Mouse (Mus musculus): ENCODE results near the gene Fshr. TPM values are rescaled to one million over a fixed set of nuclear protein-coding genes. Genes with fewer than 3 reads are reported as not detected.

Gene Fshr
- total and polyA plus RNA-seq, 3 experiments: not detected

DNA sequence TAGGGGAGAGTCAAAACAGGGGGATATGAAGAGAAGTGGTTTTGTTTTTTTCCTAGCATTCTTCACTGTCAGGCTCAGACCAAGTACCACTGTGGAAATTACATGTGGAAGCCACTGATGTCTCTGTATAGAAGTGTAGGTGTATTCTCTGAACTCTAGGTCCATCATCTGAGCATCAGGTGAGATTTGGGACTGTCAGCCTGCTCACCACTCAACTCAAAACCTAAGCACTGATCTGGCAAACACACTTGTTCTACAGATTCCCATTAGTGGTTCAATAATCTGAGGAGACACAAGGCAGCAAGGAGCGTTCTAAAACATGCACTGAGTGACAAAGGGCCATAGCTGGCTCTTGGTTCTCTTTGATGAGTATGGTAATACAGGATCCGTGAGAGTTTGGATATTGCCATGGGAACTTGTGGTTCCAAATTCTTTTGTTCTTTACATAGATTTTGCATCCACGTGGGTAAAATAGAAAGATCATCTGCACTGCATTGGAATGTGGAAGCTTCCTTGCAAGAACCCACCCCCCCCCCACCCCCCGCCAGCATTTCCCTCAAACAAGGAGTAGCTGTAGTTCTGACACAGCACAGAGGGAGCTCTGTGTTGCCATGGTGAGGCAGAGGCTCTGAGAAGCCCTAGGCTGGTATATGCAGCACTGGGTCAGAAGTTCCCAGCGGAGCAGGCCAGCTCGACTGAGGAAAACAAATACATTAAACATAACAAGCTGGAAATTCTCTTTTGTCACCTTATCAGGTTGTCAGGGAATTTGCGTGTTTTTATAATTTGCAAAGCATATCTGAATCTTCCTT is 262.9 kb downstream of the Fshr start:
- no peak for DNase-seq (ENCODE audit: low read depth, low spot score)
- TF ChIP-seq RCOR1 (IDR thresholded peaks at IDR 0.05; ENCODE audit: low read depth, low read length) (no peak), ETS1 (IDR thresholded peaks at IDR 0.05; ENCODE audit: low read depth, low read length) (no peak), POLR2A (IDR thresholded peaks at IDR 0.05; ENCODE audit: control insufficient read depth in 1 of 2, insufficient read depth in 1 of 2, low read depth in 1 of 2, low read length in 2 of 2, poor library complexity in 1 of 2) (no peak), E2F4 (IDR thresholded peaks at IDR 0.05; ENCODE audit: borderline replicate concordance, low read depth, low read length) (no peak), USF2 (IDR thresholded peaks at IDR 0.05; ENCODE audit: borderline replicate concordance in 1 of 2, insufficient read depth in 1 of 2, low read depth in 1 of 2, low read length in 2 of 2) (no peak), EP300 (IDR thresholded peaks at IDR 0.05; ENCODE audit: low read depth in 1 of 2, low read length in 2 of 2) (no peak), HCFC1 (IDR thresholded peaks at IDR 0.05; ENCODE audit: low read depth, low read length) (no peak), MAZ (IDR thresholded peaks at IDR 0.05; ENCODE audit: low read depth, low read length) (no peak), MAFK (IDR thresholded peaks at IDR 0.05; ENCODE audit: borderline replicate concordance, low read depth, low read length) (no peak), JUND (IDR thresholded peaks at IDR 0.05; ENCODE audit: low read depth, low read length) (no peak), BHLHE40 (IDR thresholded peaks at IDR 0.05; ENCODE audit: borderline replicate concordance, low read depth, low read length) (no peak), MAX (IDR thresholded peaks at IDR 0.05; ENCODE audit: low read length) (no peak), SMC3 (IDR thresholded peaks at IDR 0.05; ENCODE audit: low read depth, low read length) (no peak)

GRCm38 (mm10) chr17:88936941-88937340 is 263.5 kb downstream of the Fshr start:
- no peak for DNase-seq (ENCODE audit: low read depth, low spot score)
- Histone ChIP-seq H3K36me3 (ENCODE audit: control insufficient read depth in 1 of 2, insufficient read depth in 2 of 2, low read length in 2 of 2) (no peaks in the 10 kb centered on the region), H3K4me1 (ENCODE audit: control insufficient read depth in 1 of 2, insufficient read depth in 2 of 2, low read length in 2 of 2) (no peaks in the 10 kb centered on the region), H3K27me3 (ENCODE audit: control insufficient read depth in 1 of 2, insufficient read depth in 2 of 2, low read length in 2 of 2) (no peaks in the 10 kb centered on the region), H3K9me3 (replicated peaks; ENCODE audit: insufficient read depth, low read length) (no peaks in the 10 kb centered on the region), H3K27ac (ENCODE audit: control insufficient read depth, low read depth, low read length) (no peak overlapping the region), H3K4me3 (ENCODE audit: control insufficient read depth in 1 of 2, insufficient read depth in 1 of 2, low read depth in 2 of 2, low read length in 2 of 2) (no peak overlapping the region), H3K9ac (ENCODE audit: control insufficient read depth, low read depth, low read length, poor library complexity, severe bottlenecking) (no peak overlapping the region), H3K79me2 (ENCODE audit: control insufficient read depth, insufficient read depth, low read length, poor library complexity) (no peaks in the 10 kb centered on the region)
- TF ChIP-seq POLR2AphosphoS5 (IDR thresholded peaks at IDR 0.05; ENCODE audit: borderline replicate concordance, low read depth, low read length) (no peak), UBTF (IDR thresholded peaks at IDR 0.05; ENCODE audit: borderline replicate concordance, insufficient read depth, low read depth, low read length) (no peak), SIN3A (IDR thresholded peaks at IDR 0.05; ENCODE audit: low read length) (no peak), RCOR1 (IDR thresholded peaks at IDR 0.05; ENCODE audit: low read depth, low read length) (no peak), MEF2A (IDR thresholded peaks at IDR 0.05; ENCODE audit: extremely low read depth, insufficient replicate concordance, low read depth, low read length, poor library complexity, severe bottlenecking) (no peak), TAL1 (IDR thresholded peaks at IDR 0.05; ENCODE audit: low read length) (no peak), EP300 (IDR thresholded peaks at IDR 0.05; ENCODE audit: low read depth in 1 of 2, low read length in 2 of 2) (no peak)

More for the DNA sequence above, 262.9 kb downstream of the Fshr start:
- H3K4me3 ChIP-seq (ENCODE audit: control insufficient read depth in 1 of 2, insufficient read depth in 1 of 2, low read depth in 2 of 2, low read length in 2 of 2): no peak overlapping the region
- no peak overlapping the region for H3K9ac ChIP-seq (ENCODE audit: control insufficient read depth, low read depth, low read length, poor library complexity, severe bottlenecking)
- H3K27ac ChIP-seq (ENCODE audit: control insufficient read depth, low read depth, low read length): no peak overlapping the region
- H3K36me3 ChIP-seq (ENCODE audit: control insufficient read depth in 1 of 2, insufficient read depth in 2 of 2, low read length in 2 of 2): no peaks in the 10 kb centered on the region
- H3K4me1 ChIP-seq (ENCODE audit: control insufficient read depth in 1 of 2, insufficient read depth in 2 of 2, low read length in 2 of 2): no peaks in the 10 kb centered on the region
- no peaks in the 10 kb centered on the region for H3K9me3 ChIP-seq (replicated peaks; ENCODE audit: insufficient read depth, low read length)
- no peaks in the 10 kb centered on the region for H3K79me2 ChIP-seq (ENCODE audit: control insufficient read depth, insufficient read depth, low read length, poor library complexity)
- no peaks in the 10 kb centered on the region for H3K27me3 ChIP-seq (ENCODE audit: control insufficient read depth in 1 of 2, insufficient read depth in 2 of 2, low read length in 2 of 2)

Data from MEL (cell line).